Mouse (Mus musculus) hindbrain, postnatal 0 days (tissue): ENCODE results near the gene Nudt9. TPM values are rescaled to one million over a fixed set of nuclear protein-coding genes. Genes with fewer than 3 reads are reported as not detected.

Experiments used
- ATAC-seq: fragments of 200-750 bp; cut with Nextera tagmentation; 2 replicates; pipeline ENCODE4 v1.8.0; 2017; ENCODE audit warnings: mild to moderate bottlenecking, moderate TSS enrichment, moderate library complexity
- DNase-seq: peaks from one replicate; pipeline ENCODE4 v3.0.0-alpha.2; 2015; ENCODE audit warnings: low spot score
- H3K27ac ChIP-seq: fragments of 300-500 bp; sonication (generic); 2 replicates; pipeline ENCODE4 v1.5.1; 2014; ENCODE audit warnings: mild to moderate bottlenecking
- H3K27me3 ChIP-seq: fragments of 300-500 bp; sonication (generic); 2 replicates; pipeline ENCODE4 v1.6.1; 2014; ENCODE audit warnings: low read length, mixed read lengths; ENCODE audit not compliant: insufficient read depth
- H3K36me3 ChIP-seq: fragments of 300-500 bp; sonication (generic); 2 replicates; pipeline ENCODE4 v1.6.1; 2014; ENCODE audit warnings: low read length, mixed read lengths; ENCODE audit not compliant: insufficient read depth
- H3K4me1 ChIP-seq: fragments of 300-500 bp; sonication (generic); 2 replicates; pipeline ENCODE4 v1.6.1; 2014; ENCODE audit warnings: antibody characterized with exemption, low read length, mixed read lengths; ENCODE audit not compliant: insufficient read depth
- H3K4me2 ChIP-seq: fragments of 300-500 bp; sonication (generic); 2 replicates; pipeline ENCODE4 v1.6.1; 2014; ENCODE audit warnings: low read depth, mild to moderate bottlenecking, low read length, moderate library complexity, mixed read lengths
- H3K4me3 ChIP-seq: fragments of 300-500 bp; sonication (generic); 2 replicates; pipeline ENCODE4 v1.5.1; 2014; ENCODE audit warnings: low read length
- H3K9ac ChIP-seq: fragments of 300-500 bp; sonication (generic); replicated peaks from 2 replicates; pipeline ENCODE4 v1.6.1; 2014; ENCODE audit warnings: mild to moderate bottlenecking, low read length, moderate library complexity, mixed read lengths
- H3K9me3 ChIP-seq: fragments of 300-500 bp; sonication (generic); 2 replicates; pipeline ENCODE4 v1.6.1; 2016; ENCODE audit warnings: low read length, mixed read lengths
- CTCF ChIP-seq: IDR thresholded peaks from 2 replicates; pipeline ENCODE4 v1.5.1; 2016; ENCODE audit warnings: antibody characterized with exemption, control low read depth, low read depth
- WGBS: fragments of 180-500 bp; shearing (Covaris S2); extraction: QIAGEN DNeasy Blood & Tissue Kit; methylation state at CpG from one replicate; pipeline ENCODE4 v1.1.7; 2014; 5-methylcytosine and 5-hydroxymethylcytosine counted together
- polyA plus RNA-seq: library from polyadenylated mRNA; unstranded; fragments of >200 nt; fragmentation: Nextera tagmentation; extraction: Ambion mirVana; gene quantifications from 2 replicates; pipeline ENCODE4 v1.2.1, GENCODE M21; 2015
- total RNA-seq: library from RNA; depleted of rRNA; stranded (reverse); fragments of >200 nt; gene quantifications from 2 replicates; pipeline ENCODE4 v1.2.3, GENCODE M21; 2014

Nudt9 gene
- total and polyA plus RNA-seq, 2 experiments from 2014 or later: 54.9 to 72.6 TPM

DNA sequence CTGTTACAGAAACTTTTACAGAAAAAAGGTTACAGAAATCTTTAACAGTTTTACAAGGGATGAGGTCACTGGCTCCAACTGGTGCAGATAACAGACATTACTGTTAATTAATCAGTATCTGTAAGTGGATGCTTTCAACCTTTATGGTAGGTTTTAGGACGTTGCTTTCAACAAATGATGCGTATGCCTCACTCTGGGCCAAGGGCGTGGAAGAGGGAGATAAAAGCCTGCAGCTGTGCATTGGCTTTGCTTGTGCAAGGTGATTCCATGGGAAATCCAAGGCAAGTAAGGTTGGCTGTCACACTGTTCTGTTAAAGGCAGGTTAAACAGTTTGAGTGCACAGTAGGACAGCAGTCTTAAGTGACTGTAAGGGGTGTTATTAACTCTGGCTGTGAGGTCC lies 39.3 kb upstream of the Nudt9 start:
- no peak for TF ChIP-seq CTCF
- Histone ChIP-seq H3K27ac (no peak overlapping the region), H3K36me3 (no peaks in the 10 kb centered on the region), H3K4me3 (no peak overlapping the region), H3K4me1 (no peaks in the 10 kb centered on the region), H3K4me2 (no peak overlapping the region), H3K27me3 (no peaks in the 10 kb centered on the region), H3K9ac (no peak overlapping the region), H3K9me3 (no peaks in the 10 kb centered on the region)
- 76% methylated on average over 3 of the region's 3 CpGs for WGBS
- DNase-seq (no peak), ATAC-seq (no peak)

DNA sequence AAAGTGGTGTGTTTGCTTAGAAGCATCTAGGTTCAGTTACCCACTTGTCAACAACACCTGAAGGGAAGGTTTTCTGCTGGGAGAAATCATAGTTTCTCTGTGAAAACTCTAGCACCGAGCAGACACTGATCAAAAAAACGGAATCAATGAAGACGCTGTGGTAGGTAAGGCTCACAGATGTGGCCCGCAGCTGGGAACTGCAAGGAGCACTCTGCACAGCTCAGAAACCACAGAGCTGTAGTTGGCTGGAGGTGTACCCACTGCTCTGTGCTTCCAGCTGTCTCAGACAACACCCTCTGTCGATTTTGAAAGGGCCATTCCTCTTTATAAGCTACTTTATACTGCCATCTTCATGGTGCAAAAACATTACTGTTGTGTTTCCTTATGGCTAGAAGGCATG lies 38.3 kb upstream of the Nudt9 start:
- Histone ChIP-seq H3K27ac (no peak overlapping the region), H3K36me3 (no peaks in the 10 kb centered on the region), H3K9ac (no peak overlapping the region), H3K4me1 (no peaks in the 10 kb centered on the region), H3K4me2 (no peak overlapping the region), H3K4me3 (no peak overlapping the region), H3K27me3 (no peaks in the 10 kb centered on the region), H3K9me3 (no peaks in the 10 kb centered on the region)
- DNase-seq (no peak), ATAC-seq (no peak)
- TF ChIP-seq CTCF: no peak
- WGBS: 73% methylated on average over 5 of the region's 5 CpGs

DNA sequence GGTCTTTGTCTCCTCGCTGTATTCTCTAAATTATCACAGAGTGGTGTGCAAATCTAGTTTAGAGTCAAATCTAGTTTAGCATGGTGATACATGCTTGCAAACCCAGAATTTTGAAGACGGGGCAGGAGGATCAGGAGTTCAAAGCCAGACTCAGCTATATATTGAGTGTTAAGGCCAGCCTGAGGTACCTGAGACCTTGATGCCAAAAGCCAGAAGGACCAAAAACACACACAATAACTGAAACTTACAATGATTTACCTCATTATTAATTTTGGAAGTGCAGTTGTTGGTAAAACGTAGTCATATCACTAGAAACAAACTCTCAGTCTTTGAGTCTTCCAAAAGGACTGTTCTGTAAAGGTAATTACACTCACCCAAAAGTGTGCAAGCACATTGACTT lies 36.7 kb upstream of the Nudt9 start:
- no peaks in the 10 kb centered on the region for H3K27me3 ChIP-seq
- no peaks in the 10 kb centered on the region for H3K9me3 ChIP-seq
- H3K9ac ChIP-seq: no peak overlapping the region
- H3K4me2 ChIP-seq: no peak overlapping the region
- no peak for DNase-seq
- no peak for ATAC-seq
- no peaks in the 10 kb centered on the region for H3K4me1 ChIP-seq
- TF ChIP-seq CTCF: no peak
- H3K27ac ChIP-seq: no peak overlapping the region
- H3K36me3 ChIP-seq: no peaks in the 10 kb centered on the region
- WGBS: 90% methylated on average over 3 of the region's 3 CpGs
- no peak overlapping the region for H3K4me3 ChIP-seq

DNA sequence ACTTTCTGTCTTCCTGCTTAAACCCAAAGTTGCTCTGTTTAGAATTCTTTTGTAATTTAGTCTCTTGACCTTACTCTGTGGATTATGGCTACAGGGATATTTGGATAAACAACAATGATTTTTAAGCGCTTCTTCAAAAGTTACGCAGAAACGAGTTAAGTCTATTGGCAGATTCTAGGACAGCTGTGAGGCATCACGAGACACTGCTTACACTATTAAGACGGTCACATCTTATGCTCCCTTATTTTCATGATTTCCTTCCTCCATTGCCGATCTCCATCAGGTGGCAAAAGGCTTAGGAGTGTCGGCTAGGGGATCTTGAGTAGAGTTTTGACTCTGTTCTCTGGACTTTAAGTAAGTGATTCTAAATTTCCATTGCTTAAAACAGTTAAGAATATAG lies 35.8 kb upstream of the Nudt9 start:
- no peak for TF ChIP-seq CTCF
- Histone ChIP-seq H3K4me3 (no peak overlapping the region), H3K4me2 (no peak overlapping the region), H3K27me3 (no peaks in the 10 kb centered on the region), H3K9me3 (no peaks in the 10 kb centered on the region), H3K27ac (no peak overlapping the region), H3K9ac (no peak overlapping the region), H3K36me3 (no peaks in the 10 kb centered on the region), H3K4me1 (no peaks in the 10 kb centered on the region)
- DNase-seq (no peak), ATAC-seq (no peak)
- 94% methylated on average over 7 of the region's 7 CpGs for WGBS

DNA sequence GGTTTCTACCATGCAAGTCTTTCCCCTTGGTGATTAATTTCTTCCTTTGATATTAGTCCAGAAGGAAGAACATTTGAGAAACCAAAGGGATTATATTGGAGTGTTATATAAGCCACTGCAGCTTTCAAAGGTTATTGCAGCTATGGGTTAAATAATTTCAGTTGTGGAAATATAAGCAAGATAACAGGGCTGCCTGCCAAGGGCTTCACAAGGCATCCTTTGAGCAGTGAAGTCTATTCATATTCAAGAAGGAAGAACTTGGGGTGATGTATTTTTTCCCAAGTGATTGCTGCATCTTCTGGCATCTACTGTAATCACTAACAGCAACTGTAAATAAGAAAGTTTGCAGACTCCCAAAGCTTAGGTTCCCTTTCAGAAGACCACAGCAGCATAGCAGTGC lies 34.7 kb upstream of the Nudt9 start:
- Histone ChIP-seq H3K9me3 (no peaks in the 10 kb centered on the region), H3K4me3 (no peak overlapping the region), H3K4me2 (no peak overlapping the region), H3K4me1 (no peaks in the 10 kb centered on the region), H3K36me3 (no peaks in the 10 kb centered on the region), H3K9ac (no peak overlapping the region), H3K27me3 (no peaks in the 10 kb centered on the region), H3K27ac (no peak overlapping the region)
- ATAC-seq (no peak), DNase-seq (no peak)
- no peak for TF ChIP-seq CTCF

DNA sequence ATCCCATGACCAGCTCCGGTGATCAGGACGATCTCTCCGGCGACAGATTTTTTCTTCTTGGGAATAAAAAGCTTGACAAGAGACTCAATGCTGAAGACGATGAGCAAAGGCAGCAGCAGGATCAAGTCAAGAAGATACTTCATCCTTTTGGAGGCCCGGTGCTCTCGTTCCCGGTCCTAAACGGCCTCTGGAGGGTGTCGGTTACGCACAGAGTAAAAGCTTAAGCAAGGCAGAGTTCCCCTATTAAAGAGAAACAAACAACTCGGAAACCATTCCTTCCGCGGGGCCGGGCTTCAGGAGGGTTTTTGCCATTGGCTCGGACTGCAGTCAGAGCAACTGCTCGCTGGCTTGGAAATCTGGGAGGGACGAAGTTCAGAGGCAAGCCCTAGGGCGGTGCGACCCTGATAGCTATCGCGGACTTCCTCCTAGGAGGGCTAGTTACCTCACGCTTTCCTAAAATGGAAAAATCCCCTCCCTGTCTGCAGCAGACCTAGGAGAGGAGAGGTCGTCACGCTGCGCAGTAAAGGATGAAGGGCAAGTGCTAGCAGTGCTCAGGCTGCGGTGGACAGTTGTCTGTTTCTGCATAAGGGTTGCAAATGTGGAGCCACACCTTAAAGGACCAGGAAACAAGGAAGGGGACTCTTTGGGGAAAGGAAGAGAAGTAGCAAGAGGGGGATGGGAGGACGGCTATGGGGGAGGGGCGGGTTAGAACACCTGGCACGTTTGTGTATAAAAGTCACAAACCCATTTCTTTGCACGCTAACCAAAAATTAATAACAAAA lies 24.3 kb upstream of the Nudt9 start, which contains the start of gene Hsd17b11:
Hsd17b11 (minus strand) TSS at position 323 of the 782 bp plus-strand sequence.
- no peaks in the 10 kb centered on the region; the same call in 1 of the 2 replicates for H3K36me3 ChIP-seq
- peak within 1 kb of the TSS; percentile 77 for H3K27ac ChIP-seq
- H3K4me1 ChIP-seq: peaks cover 8% of the 10 kb centered on the region
- TF ChIP-seq CTCF: peak; percentile 9; the same call in 1 of the 2 replicates
- H3K4me3 ChIP-seq: peak within 1 kb of the TSS; percentile 54
- peak; percentile 82 for DNase-seq
- H3K27me3 ChIP-seq: no peaks in the 10 kb centered on the region
- under 1% methylated on average over 31 of the region's 31 CpGs for WGBS
- no peaks in the 10 kb centered on the region for H3K9me3 ChIP-seq
- peak within 1 kb of the TSS; percentile 70 for H3K9ac ChIP-seq
- H3K4me2 ChIP-seq: peak within 1 kb of the TSS; percentile 91
- peak; percentile 86 for ATAC-seq

DNA sequence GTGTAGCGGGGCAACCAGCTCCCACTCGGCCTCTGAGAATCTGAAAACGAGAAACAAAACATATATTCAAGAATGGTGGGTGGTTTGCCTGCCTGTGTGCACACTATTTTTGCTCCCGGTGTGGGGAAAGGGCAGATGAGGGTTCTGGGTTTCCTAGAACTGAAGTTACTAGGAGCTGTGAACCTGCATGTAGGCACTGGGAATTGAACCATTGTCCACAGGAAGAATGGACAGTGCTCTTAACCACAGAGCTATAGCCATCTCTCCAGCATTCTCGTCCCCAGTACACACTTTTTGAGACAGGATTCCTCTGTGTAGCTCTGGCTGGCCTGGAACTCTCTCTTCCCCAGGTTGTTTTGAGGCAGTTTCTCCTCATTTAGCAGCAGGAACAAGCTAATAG lies 23.5 kb upstream of the Nudt9 start:
- Histone ChIP-seq H3K9me3 (no peaks in the 10 kb centered on the region), H3K4me1 (peaks cover 8% of the 10 kb centered on the region), H3K27ac (no peak overlapping the region), H3K36me3 (no peaks in the 10 kb centered on the region), H3K9ac (peak overlapping the region; percentile 70), H3K4me3 (peak overlapping the region; percentile 54), H3K27me3 (no peaks in the 10 kb centered on the region), H3K4me2 (peak overlapping the region; percentile 91)
- no peak for TF ChIP-seq CTCF
- WGBS: 33% methylated on average over 5 of the region's 5 CpGs
- DNase-seq (no peak), ATAC-seq (no peak)
